Mouse (Mus musculus) left cerebral cortex, adult 8-10 months (tissue): ENCODE results near the gene Ptchd3. TPM values are rescaled to one million over a fixed set of nuclear protein-coding genes. Genes with fewer than 3 reads are reported as not detected.

Experiments
- total RNA-seq, 4 experiments: library from RNA; stranded (reverse); gene quantifications; 2 replicates each; pipeline ENCODE4 v1.2.4; 2022

The Ptchd3 gene
- total RNA-seq, 4 experiments from 2014 or later = not detected

Other genes with a start within 250 kb of the Ptchd3 start
- 1 to 10 TPM; 6.5 to 8.0 (median 7.0) TPM for gene B3gntl1, start 157.1 kb upstream of the Ptchd3 start, total RNA-seq
- gene Metrnl, start 128.7 kb upstream of the Ptchd3 start, total RNA-seq = 10 to 100 TPM; 11.9 to 13.1 (median 12.9) TPM